Mouse (Mus musculus) gastrocnemius, adult 8-10 months (tissue): ENCODE results near the gene Lrrtm3. TPM values are rescaled to one million over a fixed set of nuclear protein-coding genes. Genes with fewer than 3 reads are reported as not detected.

Experiments used
- DNase-seq, 2 experiments: peaks; one replicate each; pipeline ENCODE4 v3.0.0; 2022; ENCODE audit warnings: low spot score in 2 of 2
- total RNA-seq, 4 experiments: library from RNA; stranded (reverse); gene quantifications; 2 replicates each; pipeline ENCODE4 v1.2.4; 2022

Lrrtm3 gene
- total RNA-seq: under 1 TPM; 0.10 to 0.99 (median 0.34) TPM

DNA sequence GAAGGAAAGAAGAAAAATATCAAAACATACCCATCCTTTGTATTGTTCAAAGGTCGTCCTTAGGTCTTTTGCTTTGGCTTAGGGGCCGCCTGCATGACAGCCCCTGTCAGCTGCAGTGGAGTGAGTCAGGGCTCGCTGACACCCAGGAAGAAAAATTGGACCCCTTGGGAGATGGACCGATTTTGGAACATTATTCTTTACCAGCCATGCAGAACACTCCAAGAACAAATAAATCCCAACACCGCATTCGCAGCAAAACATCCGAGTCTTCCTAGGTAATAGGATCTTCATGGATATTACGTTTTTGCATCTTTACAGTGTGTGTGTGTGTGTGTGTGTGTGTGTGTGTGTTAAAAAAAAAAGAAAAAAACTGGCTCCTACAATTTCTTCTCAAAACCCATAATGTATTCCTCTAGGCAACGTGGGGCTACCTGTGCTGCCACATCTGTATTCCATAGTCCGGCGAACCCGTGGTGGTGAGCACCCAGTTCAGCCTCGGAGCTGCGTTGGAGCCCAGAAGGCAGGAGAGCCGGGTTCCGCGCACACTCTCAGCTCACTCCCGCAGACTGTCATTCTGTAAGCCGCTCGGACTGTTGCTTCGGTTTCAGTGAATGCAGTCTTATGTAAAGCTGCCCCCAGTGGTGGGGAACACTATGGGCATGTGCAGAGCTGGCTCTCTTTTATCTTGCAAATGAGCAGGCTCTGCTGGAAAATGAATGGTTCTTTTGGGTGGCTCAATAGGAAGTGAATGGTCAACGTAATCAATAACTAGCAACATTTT is at the start of gene Lrrtm3:
TSS of gene Lrrtm3 (minus strand) at position 598 of the 781 bp plus-strand sequence.
- no peak for DNase-seq

DNA sequence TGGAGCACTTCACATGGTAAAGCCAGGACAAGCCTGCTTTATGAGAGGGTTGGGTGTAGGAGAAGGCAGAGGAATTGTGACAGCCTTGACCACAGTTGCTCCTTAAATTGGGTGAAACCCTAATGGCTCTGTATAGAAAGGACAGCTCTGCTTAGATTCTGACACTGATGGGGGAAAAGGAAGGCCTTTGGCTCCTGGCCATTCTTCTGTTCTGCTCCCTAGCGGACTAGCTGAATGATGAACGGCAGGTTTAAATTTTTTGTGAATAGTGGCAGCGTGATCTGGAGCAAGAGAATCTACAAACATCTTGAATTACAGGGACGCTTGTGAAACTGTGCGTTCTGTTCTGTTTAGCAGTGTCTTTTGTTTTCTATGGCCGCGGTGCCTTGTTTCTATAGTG is 45.4 kb upstream of the Lrrtm3 start:
- no peak for DNase-seq

GRCm38 (mm10) chr10:64133461-64133860 is 43.4 kb upstream of the Lrrtm3 start:
- no peak for DNase-seq

DNA sequence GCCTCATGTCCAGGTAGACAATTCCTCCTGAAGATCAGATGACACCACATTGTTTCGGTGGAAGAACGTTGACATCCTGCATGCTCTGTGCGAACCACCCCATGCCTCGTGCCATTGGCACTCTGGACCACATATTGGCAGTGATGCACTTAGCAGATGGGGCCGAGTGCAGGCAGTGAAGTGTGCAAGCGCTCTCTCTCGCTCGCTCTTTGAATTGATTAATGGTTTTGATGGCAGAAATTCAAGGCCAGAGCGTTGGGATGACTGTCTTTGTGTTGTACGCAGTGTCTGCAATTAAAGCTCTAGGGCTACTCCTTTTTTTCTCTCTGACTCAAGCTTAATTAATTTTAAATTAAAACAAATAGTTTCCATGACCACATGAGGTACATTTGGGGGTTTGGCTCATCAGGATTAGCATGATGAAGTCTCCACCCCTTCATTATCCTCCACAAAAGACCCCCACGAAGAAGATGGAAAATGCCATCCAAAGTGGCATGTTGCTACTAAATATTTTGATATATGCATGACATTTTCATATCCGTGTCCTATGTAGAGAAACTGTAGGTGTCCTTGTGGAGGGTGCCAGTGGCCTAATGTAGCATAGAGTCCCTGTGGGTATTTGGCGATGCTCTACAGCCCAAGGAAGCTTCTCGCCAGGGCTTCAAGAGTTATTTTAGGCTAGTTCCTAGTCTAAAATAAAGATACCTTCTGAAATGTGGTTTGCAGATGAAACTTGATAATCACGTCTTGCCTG is 40.5 kb upstream of the Lrrtm3 start:
- no peak for DNase-seq

- no peak for DNase-seq
These were observed 28.8 kb upstream of the Lrrtm3 start for GRCm38 (mm10) chr10:64118833-64119232.

DNA sequence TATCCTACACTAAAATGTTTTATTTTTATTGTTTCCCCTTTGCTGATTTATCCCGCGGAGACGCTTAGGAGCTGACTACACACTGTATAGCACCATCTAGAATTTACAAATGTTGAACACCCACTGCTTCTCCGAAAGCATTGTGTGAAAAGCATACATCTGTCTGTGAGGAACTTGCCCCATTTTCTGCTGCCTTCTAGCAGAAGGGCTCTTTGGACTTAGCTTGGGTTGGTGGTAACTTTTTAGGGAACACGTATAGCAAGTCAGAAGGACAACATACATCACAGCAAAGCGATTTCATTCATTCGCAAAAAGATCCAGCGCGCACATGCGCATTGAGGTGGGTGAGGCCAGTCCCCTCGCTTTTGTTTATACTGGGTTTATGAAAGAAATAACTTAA is 25.2 kb upstream of the Lrrtm3 start:
- DNase-seq: no peak

DNA sequence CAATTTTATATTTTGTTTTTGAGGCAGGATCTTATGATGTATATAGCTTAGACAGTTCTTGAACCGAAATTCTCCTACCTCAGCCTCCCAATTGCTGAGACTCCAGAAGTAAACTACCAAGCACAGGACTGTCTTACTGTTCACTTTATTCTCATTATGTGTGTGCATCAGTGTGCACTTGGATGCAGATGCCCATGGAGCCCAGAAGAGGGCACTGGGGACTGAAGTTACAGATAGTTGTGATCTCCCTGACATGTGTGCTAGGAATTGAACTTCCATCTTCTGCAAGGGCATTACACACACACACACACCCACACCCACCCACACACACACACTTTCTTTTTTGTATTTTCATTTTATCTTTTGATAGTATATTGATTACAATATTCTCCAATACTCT is 6.5 kb upstream of the Lrrtm3 start:
- DNase-seq: no peak

GRCm38 (mm10) chr10:64088774-64089460 is 1.2 kb downstream of the Lrrtm3 start:
- no peak for DNase-seq

- DNase-seq: no peak
These were observed 1.9 kb downstream of the Lrrtm3 start for GRCm38 (mm10) chr10:64087936-64088773.

DNA sequence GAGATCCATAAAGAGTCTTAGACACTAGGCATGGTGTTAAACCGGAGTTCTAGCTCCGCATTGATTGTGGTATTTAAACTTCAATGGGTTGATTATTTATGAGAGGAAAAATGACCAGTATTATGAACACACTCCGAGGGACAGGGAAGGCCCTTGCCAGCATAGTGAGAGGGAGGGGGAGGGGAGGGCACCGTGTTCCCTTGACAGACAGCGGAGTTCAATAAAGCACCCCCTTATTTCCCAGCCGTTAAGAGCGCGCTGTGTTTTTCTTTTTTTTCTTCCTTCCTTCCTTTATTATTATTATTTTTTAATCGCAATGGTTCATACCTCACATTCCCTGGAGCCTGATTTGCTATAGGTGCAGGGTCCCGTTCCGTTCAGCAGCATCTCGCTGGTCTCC is 2.6 kb downstream of the Lrrtm3 start:
- DNase-seq: no peak

- DNase-seq: no peak
These were observed 3.3 kb downstream of the Lrrtm3 start for GRCm38 (mm10) chr10:64086567-64087391.

- DNase-seq: no peak
These were observed 3.9 kb downstream of the Lrrtm3 start for GRCm38 (mm10) chr10:64086183-64086566.

- DNase-seq: no peak
These were observed 5.6 kb downstream of the Lrrtm3 start for GRCm38 (mm10) chr10:64084465-64084864.

DNA sequence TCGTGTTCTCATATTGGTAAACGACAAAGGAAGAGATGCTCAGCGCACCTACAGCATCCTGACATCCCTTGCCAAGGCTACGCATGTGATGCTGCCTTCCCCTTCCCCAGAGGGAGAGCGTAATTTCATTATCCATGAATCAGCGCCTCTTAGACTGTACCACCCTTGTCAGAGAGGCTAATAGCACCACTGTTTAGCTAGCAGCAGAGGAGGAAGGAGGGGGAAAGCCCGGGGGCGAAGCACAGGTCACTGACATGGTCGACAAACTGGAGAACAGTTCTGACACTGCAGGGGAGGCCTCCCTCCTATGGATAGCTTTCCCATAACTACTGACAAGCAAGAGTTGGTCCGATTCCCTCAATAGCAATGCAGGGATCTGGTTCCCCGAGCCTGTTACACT is 6.3 kb downstream of the Lrrtm3 start:
- DNase-seq: no peak

- DNase-seq: no peak
These were observed 7.7 kb downstream of the Lrrtm3 start for GRCm38 (mm10) chr10:64082345-64082744.

DNA sequence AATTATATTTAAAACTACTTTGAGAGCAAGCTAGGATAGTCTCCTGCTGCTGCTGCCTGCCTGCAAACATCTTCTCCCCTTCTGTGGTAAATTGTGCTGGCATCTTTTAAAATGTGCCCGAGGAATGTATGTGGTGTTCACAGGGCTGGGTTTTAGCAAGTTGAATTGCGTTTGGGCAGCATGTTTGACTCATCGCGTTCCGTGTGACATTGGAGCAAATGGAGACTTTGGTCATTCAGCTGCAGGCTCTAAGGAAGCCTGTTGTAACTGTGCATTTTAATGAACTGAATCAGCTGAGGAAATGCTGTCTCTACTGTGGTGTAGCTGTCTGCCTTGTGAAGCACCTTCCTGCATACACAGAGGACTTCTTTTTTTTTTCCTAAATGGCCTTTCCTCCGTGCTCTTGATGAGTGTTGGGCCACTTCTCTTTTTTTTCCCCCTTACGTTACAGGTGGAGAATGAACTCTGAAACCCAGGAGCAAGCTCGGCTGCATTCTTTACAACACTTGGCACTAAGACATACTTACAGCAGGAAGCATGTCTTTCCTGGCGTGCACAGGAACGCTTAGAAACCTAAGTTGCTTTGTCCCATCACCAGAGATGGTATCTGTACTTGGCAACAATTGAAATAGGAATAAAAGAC is 13.5 kb downstream of the Lrrtm3 start:
- DNase-seq: no peak

GRCm38 (mm10) chr10:64075944-64076343 is 14.1 kb downstream of the Lrrtm3 start:
- peak; percentile 33 to 39 for DNase-seq

- no peak for DNase-seq
These were observed 26.4 kb downstream of the Lrrtm3 start for GRCm38 (mm10) chr10:64063704-64064103.

GRCm38 (mm10) chr10:64049946-64050345 is 40.1 kb downstream of the Lrrtm3 start:
- DNase-seq: no peak

GRCm38 (mm10) chr10:64049151-64049550 is 40.9 kb downstream of the Lrrtm3 start:
- no peak for DNase-seq
